Mouse (Mus musculus) lung, postnatal 0 days (tissue): ENCODE results near the gene BC030499.

ENCODE experiments used
- CTCF ChIP-seq: IDR thresholded peaks from 2 replicates; pipeline ENCODE4 v1.5.1; 2016; ENCODE audit warnings: antibody characterized with exemption, mild to moderate bottlenecking
- EP300 ChIP-seq: IDR thresholded peaks from 2 replicates; pipeline ENCODE4 v1.6.1; 2016; ENCODE audit warnings: antibody characterized with exemption, mild to moderate bottlenecking, control low read depth

DNA sequence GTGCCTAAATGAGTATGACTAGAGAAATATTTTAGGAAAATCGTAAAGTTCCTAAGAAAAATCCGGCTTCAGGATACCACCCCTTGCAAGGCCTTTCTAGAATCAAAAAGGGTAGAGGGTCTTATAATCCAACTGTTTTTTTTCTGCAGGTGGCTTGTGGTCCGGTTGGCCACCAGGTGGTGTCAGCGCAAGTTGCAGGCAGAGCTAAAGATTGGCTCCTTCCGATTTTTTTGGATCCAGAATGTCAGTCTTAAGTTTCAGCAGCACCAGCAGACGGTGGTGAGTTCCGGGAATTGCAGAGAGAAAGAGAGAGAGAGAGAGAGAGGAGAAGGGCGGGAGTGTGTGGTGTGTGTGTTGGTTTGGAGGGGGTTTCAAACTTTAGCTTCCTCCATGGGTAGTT is 28.1 kb upstream of the BC030499 start:
- TF ChIP-seq CTCF (peak; percentile 78), EP300 (no peak)
